Mouse (Mus musculus) hindbrain, postnatal 0 days (tissue): ENCODE results near the gene Pon2. TPM values are rescaled to one million over a fixed set of nuclear protein-coding genes. Genes with fewer than 3 reads are reported as not detected.
"Not testable (repeated sequence)": the region's sequence is repeated elsewhere in the genome, so short reads cannot be mapped to it uniquely, and the experiment has no call there.

Experiments used
- ATAC-seq: fragments of 200-750 bp; cut with Nextera tagmentation; 2 replicates; pipeline ENCODE4 v1.8.0; 2017; ENCODE audit warnings: mild to moderate bottlenecking, moderate TSS enrichment, moderate library complexity
- DNase-seq: peaks from one replicate; pipeline ENCODE4 v3.0.0-alpha.2; 2015; ENCODE audit warnings: low spot score
- H3K27ac ChIP-seq: fragments of 300-500 bp; sonication (generic); 2 replicates; pipeline ENCODE4 v1.5.1; 2014; ENCODE audit warnings: mild to moderate bottlenecking
- H3K27me3 ChIP-seq: fragments of 300-500 bp; sonication (generic); 2 replicates; pipeline ENCODE4 v1.6.1; 2014; ENCODE audit warnings: low read length, mixed read lengths; ENCODE audit not compliant: insufficient read depth
- H3K36me3 ChIP-seq: fragments of 300-500 bp; sonication (generic); 2 replicates; pipeline ENCODE4 v1.6.1; 2014; ENCODE audit warnings: low read length, mixed read lengths; ENCODE audit not compliant: insufficient read depth
- H3K4me1 ChIP-seq: fragments of 300-500 bp; sonication (generic); 2 replicates; pipeline ENCODE4 v1.6.1; 2014; ENCODE audit warnings: antibody characterized with exemption, low read length, mixed read lengths; ENCODE audit not compliant: insufficient read depth
- H3K4me2 ChIP-seq: fragments of 300-500 bp; sonication (generic); 2 replicates; pipeline ENCODE4 v1.6.1; 2014; ENCODE audit warnings: low read depth, mild to moderate bottlenecking, low read length, moderate library complexity, mixed read lengths
- H3K4me3 ChIP-seq: fragments of 300-500 bp; sonication (generic); 2 replicates; pipeline ENCODE4 v1.5.1; 2014; ENCODE audit warnings: low read length
- H3K9ac ChIP-seq: fragments of 300-500 bp; sonication (generic); replicated peaks from 2 replicates; pipeline ENCODE4 v1.6.1; 2014; ENCODE audit warnings: mild to moderate bottlenecking, low read length, moderate library complexity, mixed read lengths
- H3K9me3 ChIP-seq: fragments of 300-500 bp; sonication (generic); 2 replicates; pipeline ENCODE4 v1.6.1; 2016; ENCODE audit warnings: low read length, mixed read lengths
- CTCF ChIP-seq: IDR thresholded peaks from 2 replicates; pipeline ENCODE4 v1.5.1; 2016; ENCODE audit warnings: antibody characterized with exemption, control low read depth, low read depth
- WGBS: fragments of 180-500 bp; shearing (Covaris S2); extraction: QIAGEN DNeasy Blood & Tissue Kit; methylation state at CpG from one replicate; pipeline ENCODE4 v1.1.7; 2014; 5-methylcytosine and 5-hydroxymethylcytosine counted together
- polyA plus RNA-seq: library from polyadenylated mRNA; unstranded; fragments of >200 nt; fragmentation: Nextera tagmentation; extraction: Ambion mirVana; gene quantifications from 2 replicates; pipeline ENCODE4 v1.2.1, GENCODE M21; 2015
- total RNA-seq: library from RNA; depleted of rRNA; stranded (reverse); fragments of >200 nt; gene quantifications from 2 replicates; pipeline ENCODE4 v1.2.3, GENCODE M21; 2014; rRNA removed

Pon2 gene
- total and polyA plus RNA-seq, 2 experiments from 2014 or later: 17.9 to 50.4 TPM

DNA sequence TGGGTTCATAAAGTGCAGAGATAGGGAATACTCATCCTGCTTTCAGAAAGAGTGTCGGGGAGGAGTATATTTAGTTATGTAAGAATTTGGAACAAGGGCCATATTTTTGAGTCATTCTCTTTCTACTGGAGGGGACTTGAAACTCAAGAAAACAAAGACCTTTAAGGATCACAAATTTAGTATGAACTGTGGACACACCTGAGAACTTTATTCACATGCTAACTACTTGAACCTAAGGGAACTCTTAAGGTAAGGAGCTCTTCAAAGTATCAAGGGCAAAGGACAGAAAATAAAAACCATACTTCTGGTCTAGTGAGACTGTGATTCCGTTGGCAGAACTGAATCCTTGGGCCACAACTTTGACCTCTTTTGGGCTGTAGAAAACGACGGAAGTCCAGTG, 66.2 kb downstream of the Pon2 start:
- H3K27ac ChIP-seq: no peak overlapping the region
- H3K4me1 ChIP-seq: no peaks in the 10 kb centered on the region
- no peaks in the 10 kb centered on the region for H3K27me3 ChIP-seq
- 90% methylated on average over 4 of the region's 4 CpGs for WGBS
- H3K9ac ChIP-seq: no peak overlapping the region
- H3K9me3 ChIP-seq: no peaks in the 10 kb centered on the region
- H3K4me3 ChIP-seq: no peak overlapping the region
- H3K4me2 ChIP-seq: no peak overlapping the region
- DNase-seq: no peak
- H3K36me3 ChIP-seq: no peaks in the 10 kb centered on the region
- TF ChIP-seq CTCF: no peak
- ATAC-seq: no peak

GRCm38 (mm10) chr6:5230261-5230660, 68.0 kb downstream of the Pon2 start:
- no peak overlapping the region for H3K4me2 ChIP-seq
- no peak overlapping the region for H3K27ac ChIP-seq
- H3K36me3 ChIP-seq: no peaks in the 10 kb centered on the region
- 79% methylated on average over 5 of the region's 5 CpGs for WGBS
- no peaks in the 10 kb centered on the region for H3K27me3 ChIP-seq
- ATAC-seq (no peak), DNase-seq (no peak)
- no peaks in the 10 kb centered on the region for H3K4me1 ChIP-seq
- no peak overlapping the region for H3K9ac ChIP-seq
- H3K9me3 ChIP-seq: no peaks in the 10 kb centered on the region
- TF ChIP-seq CTCF: no peak
- H3K4me3 ChIP-seq: no peak overlapping the region

- not testable (repeated sequence) for H3K9me3 ChIP-seq, H3K4me3 ChIP-seq, H3K4me2 ChIP-seq, H3K27me3 ChIP-seq, DNase-seq, H3K4me1 ChIP-seq, H3K36me3 ChIP-seq, H3K9ac ChIP-seq, H3K27ac ChIP-seq, ATAC-seq
- 93% methylated on average over 2 of the region's 2 CpGs for WGBS
These were observed 74.7 kb downstream of the Pon2 start for GRCm38 (mm10) chr6:5223551-5223950.

DNA sequence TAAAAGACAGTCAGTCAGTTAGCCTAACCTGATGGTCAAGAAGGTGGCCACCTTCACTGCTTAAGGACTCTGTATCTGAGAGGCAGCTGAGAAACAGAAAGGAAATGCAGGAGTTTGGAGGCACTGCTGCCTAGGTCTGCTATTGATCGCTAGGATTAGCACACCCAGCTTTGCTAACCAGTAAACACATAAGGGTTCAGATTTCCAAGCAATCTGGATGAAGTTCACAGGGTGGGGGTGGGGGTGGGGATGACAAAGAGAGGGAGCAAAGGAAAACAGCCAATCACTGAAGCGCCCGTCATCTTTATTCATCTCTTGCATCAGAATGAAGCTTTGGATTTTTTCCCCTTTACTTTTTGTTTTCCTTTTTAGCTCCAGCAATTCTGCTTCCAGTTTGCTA, 76.2 kb downstream of the Pon2 start:
- Histone ChIP-seq H3K4me1 (no peaks in the 10 kb centered on the region), H3K4me2 (no peak overlapping the region), H3K9ac (no peak overlapping the region), H3K9me3 (no peaks in the 10 kb centered on the region), H3K27ac (no peak overlapping the region), H3K36me3 (no peaks in the 10 kb centered on the region), H3K27me3 (no peaks in the 10 kb centered on the region), H3K4me3 (no peak overlapping the region)
- TF ChIP-seq CTCF: no peak
- DNase-seq: no peak
- ATAC-seq: no peak
- 76% methylated on average over 3 of the region's 3 CpGs for WGBS

DNA sequence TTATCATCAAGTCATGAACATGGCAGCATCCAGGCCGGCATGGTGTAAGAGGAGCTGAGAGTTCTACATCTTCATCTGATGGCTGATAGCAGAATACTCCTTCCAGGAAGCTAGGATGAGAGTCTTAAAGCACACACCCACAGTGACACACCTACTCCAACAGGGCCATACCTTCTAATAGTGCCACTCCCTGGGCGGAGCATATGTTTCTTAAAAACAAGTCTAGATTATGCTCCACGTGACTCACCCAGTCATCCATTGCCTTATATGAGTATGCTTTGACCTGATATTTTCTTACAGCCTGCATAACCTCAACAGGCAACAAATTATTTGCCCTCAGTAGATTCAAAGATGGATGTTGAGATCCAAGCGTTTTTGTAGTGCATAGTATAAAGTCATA, 80.1 kb downstream of the Pon2 start:
- Histone ChIP-seq H3K4me3 (no peak overlapping the region), H3K36me3 (no peaks in the 10 kb centered on the region), H3K9me3 (no peaks in the 10 kb centered on the region), H3K27ac (no peak overlapping the region), H3K4me1 (no peaks in the 10 kb centered on the region), H3K4me2 (no peak overlapping the region), H3K27me3 (no peaks in the 10 kb centered on the region), H3K9ac (no peak overlapping the region)
- ATAC-seq (no peak), DNase-seq (no peak)
- WGBS: 93% methylated on average over 4 of the region's 4 CpGs
- no peak for TF ChIP-seq CTCF

Other genes with a start within 250 kb of the Pon2 start
- gene Pon1, start 104.5 kb downstream of the Pon2 start, total RNA-seq: 0.18 and 0.21 TPM in 2 replicates
- gene Pon1, start 104.5 kb downstream of the Pon2 start, polyA plus RNA-seq: 0.96 and 1.1 TPM in 2 replicates
- 4.1 and 5.2 TPM in 2 replicates for gene Pon3, start 42.2 kb downstream of the Pon2 start, total RNA-seq
- 5.8 and 6.2 TPM in 2 replicates for gene Pon3, start 42.2 kb downstream of the Pon2 start, polyA plus RNA-seq
- gene Asb4, start 84.9 kb upstream of the Pon2 start, total RNA-seq: 8.3 and 10.6 TPM in 2 replicates
- gene Asb4, start 84.9 kb upstream of the Pon2 start, polyA plus RNA-seq: 13.7 and 16.3 TPM in 2 replicates
- gene Pdk4, start 197.9 kb upstream of the Pon2 start, total RNA-seq: 1.8 and 4.7 TPM in 2 replicates
- gene Pdk4, start 197.9 kb upstream of the Pon2 start, polyA plus RNA-seq: 2.5 and 4.5 TPM in 2 replicates